26 mouse cellular contexts compared by ENCODE assay signal in genomic region chr9:66196561-66196960, GRCm38 (mm10). TPM values are rescaled to one million over a fixed set of nuclear protein-coding genes. Genes with fewer than 3 reads are reported as not detected.
DNase-seq lines count a peak whose midpoint lies in the region.
"Had no signal": no experiment of that assay in that cellular context is flagged by ENCODE, and none has a peak within 500 bp of the region (broad histone marks: within the 10 kb centered on the region; RNA-seq: fewer than 3 reads in every experiment).

No protein-coding gene starts in this region.

- H3K36me3 ChIP-seq in hindbrain, embryonic 10.5 days, result no peaks in the 10 kb centered on the region
- H3K36me3 ChIP-seq: forebrain, embryonic 10.5 days; forebrain, embryonic 15.5 days; heart, embryonic 13.5 days; liver, embryonic 15.5 days; midbrain, embryonic 10.5 days; neural tube, embryonic 12.5 days had no signal

- H3K4me3 ChIP-seq in hindbrain, embryonic 10.5 days, result no peak overlapping the region
- H3K4me3 ChIP-seq: forebrain, embryonic 10.5 days; forebrain, embryonic 15.5 days; heart, embryonic 13.5 days; liver, embryonic 15.5 days; midbrain, embryonic 10.5 days; myocyte; neural tube, embryonic 12.5 days had no signal

- H3K9me3 ChIP-seq in hindbrain, embryonic 10.5 days, result no peaks in the 10 kb centered on the region
- H3K9me3 ChIP-seq: forebrain, embryonic 10.5 days; forebrain, embryonic 15.5 days; G1E; heart, embryonic 13.5 days; liver, embryonic 15.5 days; midbrain, embryonic 10.5 days; neural tube, embryonic 12.5 days had no signal

- intact Hi-C loops in gastrocnemius, postnatal 36 days (cut with DNase I), result no loop called here

- 76% methylated on average over 3 of the region's 3 CpGs for WGBS in hindbrain, embryonic 10.5 days

- peak; percentile 73 for DNase-seq in gastrocnemius, adult 18-20 months (ENCODE audit: low spot score)
- DNase-seq in gastrocnemius, postnatal 36 days, result no peak
- DNase-seq in lung, adult 18-20 months, result peak; percentile 46 to 72
- no peak for DNase-seq in lung, postnatal 14 days
- peak; percentile 53 for DNase-seq in gastrocnemius, postnatal 25 days
- DNase-seq in skeletal muscle tissue, adult 2 months (ENCODE audit: low read depth, low spot score), result peak; percentile 80
- no peak for DNase-seq in hindbrain, embryonic 10.5 days (ENCODE audit: low spot score)
- DNase-seq: adrenal gland, postnatal 10 days; cerebellum, adult 8-10 months; cerebellum, postnatal 25 days; heart, postnatal 10 days; kidney, adult 18-20 months; layer of hippocampus, postnatal 36 days; left cerebral cortex, postnatal 4 days; right cerebral cortex, adult 18-20 months; thymus, adult 2 months; thymus, postnatal 36 days had no signal

- no peaks in the 10 kb centered on the region for H3K27me3 ChIP-seq in hindbrain, embryonic 10.5 days (ENCODE audit: insufficient read depth, poor library complexity, severe bottlenecking)
- H3K27me3 ChIP-seq: forebrain, embryonic 15.5 days; heart, embryonic 13.5 days; liver, embryonic 15.5 days; neural tube, embryonic 12.5 days had no signal

- no peak overlapping the region for H3K27ac ChIP-seq in hindbrain, embryonic 10.5 days
- H3K27ac ChIP-seq: forebrain, embryonic 10.5 days; forebrain, embryonic 15.5 days; heart, embryonic 13.5 days; kidney, postnatal 0 days; liver, embryonic 15.5 days; midbrain, embryonic 10.5 days; neural tube, embryonic 12.5 days had no signal

- 0 out of 2 replicates have a peak, but pooled peaks cover 2% of the 10 kb centered on the region for H3K4me1 ChIP-seq in hindbrain, embryonic 10.5 days (replicated peaks)
- H3K4me1 ChIP-seq: forebrain, embryonic 10.5 days; forebrain, embryonic 15.5 days; midbrain, embryonic 10.5 days; neural tube, embryonic 12.5 days had no signal

RNA-seq across cellular contexts. Expression of gene Dapk2, which starts 38.5 kb away (rescaled TPM):
- total RNA-seq in gastrocnemius, adult 18-20 months (2021), result 10 to 100 TPM; 36.8 to 37.2 TPM
- 10 to 100 TPM; 21.6 to 24.0 TPM for total RNA-seq in gastrocnemius, postnatal 36 days (2021)
- total RNA-seq in gastrocnemius, postnatal 25 days (2021), result 10 to 100 TPM; 25.7 to 27.9 TPM
- 3.5 and 5.1 TPM in 2 replicates for polyA plus RNA-seq in hindbrain, embryonic 10.5 days (2016; fragmentation: Nextera tagmentation; extraction: Ambion mirVana)

Comparison
In these comparisons a context has a peak if more than half of its experiments do, and no peak if none do; other contexts are left out.
1. DNase-seq: peak in gastrocnemius, adult 18-20 months (single experiment), lung, adult 18-20 months (2 of 2), gastrocnemius, postnatal 25 days (single experiment) and skeletal muscle tissue, adult 2 months (single experiment); none in gastrocnemius, postnatal 36 days (0 of 2), lung, postnatal 14 days (single experiment) and hindbrain, embryonic 10.5 days (single experiment).